Mouse (Mus musculus) heart, postnatal 10 days (tissue): ENCODE measurements around the gene Plek2. TPM values are rescaled to one million over a fixed set of nuclear protein-coding genes. Genes with fewer than 3 reads are reported as not detected.

Experiments
- DNase-seq, 2 experiments: peaks; one replicate each; pipeline ENCODE4 v3.0.0; 2021
- intact Hi-C: fragments of 180-260 bp; cut with DNase I; formaldehyde crosslinking; loops from one replicate; pipeline ENCODE4 v1.15.1; 2025
- total RNA-seq, 2 experiments: library from RNA; stranded (reverse); gene quantifications; 2 replicates each; pipeline ENCODE4 v1.2.3; 2021

The Plek2 gene
- total RNA-seq, 2 experiments from 2014 or later = 0.32 to 0.86 TPM

DNA sequence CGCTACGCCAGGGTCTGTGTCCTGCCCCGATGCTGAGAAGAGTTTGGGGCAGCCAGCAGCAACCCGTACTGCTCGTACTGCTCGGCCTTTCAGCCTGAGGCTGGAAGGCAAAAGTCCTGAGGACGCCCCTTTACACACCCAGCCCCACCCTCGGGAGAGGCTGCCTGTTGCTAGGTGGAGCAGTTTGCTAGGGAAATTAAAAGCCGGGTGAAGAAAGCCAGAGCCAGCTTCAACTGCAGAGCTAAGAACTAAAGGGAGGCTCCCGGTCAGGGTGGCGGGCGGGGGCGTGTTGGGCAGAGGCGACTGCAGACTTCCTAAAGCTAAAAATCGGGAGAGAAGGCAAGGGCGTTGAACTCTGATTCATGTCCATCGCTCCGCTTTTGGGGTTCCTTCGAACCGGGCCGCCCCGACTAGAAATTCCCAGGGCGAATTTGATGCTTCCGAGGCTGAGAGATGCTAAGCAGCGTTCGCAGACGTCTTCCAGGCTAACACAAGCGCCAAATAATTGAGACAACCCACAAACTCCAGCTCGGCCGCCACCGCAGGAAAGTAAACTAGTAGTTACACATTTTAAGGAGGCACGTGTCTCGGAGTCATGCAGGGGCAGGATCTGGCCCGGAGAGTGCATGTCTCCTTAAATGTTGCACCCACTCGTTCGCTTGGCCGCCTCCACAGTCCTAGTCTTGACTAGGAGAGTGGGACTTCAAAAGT lies 5.1 kb upstream of the Plek2 start:
- intact Hi-C loops = no loop called here
- DNase-seq = peak; percentile 42 to 51

GRCm38 (mm10) chr12:78910684-78911461 lies 4.1 kb upstream of the Plek2 start:
- DNase-seq = peak in 1 of 2 experiments; percentile 9
- intact Hi-C loops = no loop called here

DNA sequence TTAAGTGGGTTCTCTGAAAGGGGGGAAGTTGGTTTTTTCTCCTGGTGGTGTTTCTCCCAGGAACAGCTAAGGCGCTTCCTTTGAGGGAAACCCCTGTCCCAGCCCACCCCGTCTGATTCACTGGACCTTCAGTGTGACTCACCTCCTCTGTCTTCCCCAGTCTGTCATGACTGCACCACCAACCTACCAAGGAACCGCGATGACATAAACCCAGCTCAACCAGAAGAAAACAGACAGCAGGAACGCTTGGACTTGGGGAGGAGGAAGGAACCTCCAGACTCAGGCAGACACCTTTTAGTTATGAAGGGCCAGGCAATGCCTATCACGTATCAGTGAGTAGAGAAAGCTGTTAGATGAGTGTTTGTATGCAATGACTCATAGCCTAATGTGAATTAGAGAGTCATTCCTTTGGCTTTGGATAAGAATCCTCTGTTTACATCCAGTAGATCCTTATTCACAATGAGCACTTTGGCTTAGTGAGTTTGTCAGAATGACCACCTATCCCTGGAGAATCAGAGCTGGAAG lies 1.4 kb upstream of the Plek2 start:
- no peak for DNase-seq
- intact Hi-C loops = no loop called here

GRCm38 (mm10) chr12:78904499-78904898 lies 2.3 kb downstream of the Plek2 start:
- intact Hi-C loops = no loop called here
- DNase-seq = no peak

DNA sequence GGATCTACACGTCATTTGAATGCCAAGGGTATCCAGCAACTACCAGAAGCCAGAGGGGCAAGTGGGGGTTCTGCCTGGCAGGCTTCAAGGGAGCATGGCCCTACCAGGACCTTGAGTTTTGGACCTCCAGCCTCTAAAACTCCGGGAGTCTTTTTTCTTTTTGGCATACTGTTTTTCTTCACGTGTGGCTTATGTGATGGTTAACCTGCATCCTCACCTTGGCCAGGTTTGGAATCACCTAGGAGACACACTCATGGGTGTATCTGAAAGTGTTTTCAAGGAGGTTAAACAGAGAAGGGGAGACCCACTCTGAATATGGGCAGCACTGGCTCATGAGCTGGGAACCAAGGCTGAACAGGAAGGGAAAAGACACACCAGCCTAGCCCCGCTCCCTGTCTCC lies 3.5 kb downstream of the Plek2 start:
- no peak for DNase-seq
- intact Hi-C loops = no loop called here

GRCm38 (mm10) chr12:78901467-78901866 lies 5.3 kb downstream of the Plek2 start:
- DNase-seq = no peak
- intact Hi-C loops = no loop called here

DNA sequence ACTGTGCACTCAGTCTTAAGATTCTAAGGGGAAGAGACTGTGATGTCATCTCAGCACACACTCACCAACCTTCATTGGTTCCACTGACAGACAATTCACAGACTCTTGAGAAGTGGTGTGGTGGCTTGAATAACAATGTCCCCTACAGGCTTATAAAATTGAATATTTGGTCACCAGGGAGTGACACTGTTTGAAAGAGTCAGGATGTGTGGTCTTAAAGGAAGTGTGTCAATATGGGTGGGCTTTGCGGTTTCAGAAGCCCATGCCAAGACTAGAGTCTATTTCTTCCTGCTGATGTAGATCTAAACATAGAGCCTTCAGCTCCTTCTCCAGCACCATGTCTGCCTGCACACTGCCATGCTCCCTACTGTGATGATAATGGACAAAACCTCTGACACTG lies 8.9 kb downstream of the Plek2 start:
- intact Hi-C loops = no loop called here

DNA sequence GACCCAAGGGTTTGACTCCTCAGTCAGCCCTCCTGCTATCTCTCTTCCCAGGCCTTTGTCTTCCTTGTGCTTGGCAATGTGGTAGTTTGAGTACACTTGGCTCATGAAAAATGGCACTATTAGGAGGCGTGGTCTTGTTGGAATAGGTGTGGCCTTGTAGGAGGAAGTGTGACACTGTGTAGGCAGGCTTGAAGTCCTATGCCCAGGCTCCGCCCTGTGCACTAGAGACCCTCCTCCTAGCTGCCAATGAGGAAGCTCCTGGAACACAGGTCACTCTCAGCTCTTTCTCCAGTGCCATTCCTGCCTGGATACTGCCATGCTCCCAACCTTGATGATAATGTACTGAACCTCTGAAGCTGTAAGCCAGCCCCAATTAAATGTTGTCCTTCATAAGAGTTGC lies 15.6 kb downstream of the Plek2 start:
- intact Hi-C loops = no loop called here
- DNase-seq = no peak

More for the DNA sequence above, 8.9 kb downstream of the Plek2 start:
- DNase-seq = no peak

- intact Hi-C loops = no loop called here
- DNase-seq = no peak
These were observed 16.7 kb downstream of the Plek2 start for GRCm38 (mm10) chr12:78890062-78890461.

DNA sequence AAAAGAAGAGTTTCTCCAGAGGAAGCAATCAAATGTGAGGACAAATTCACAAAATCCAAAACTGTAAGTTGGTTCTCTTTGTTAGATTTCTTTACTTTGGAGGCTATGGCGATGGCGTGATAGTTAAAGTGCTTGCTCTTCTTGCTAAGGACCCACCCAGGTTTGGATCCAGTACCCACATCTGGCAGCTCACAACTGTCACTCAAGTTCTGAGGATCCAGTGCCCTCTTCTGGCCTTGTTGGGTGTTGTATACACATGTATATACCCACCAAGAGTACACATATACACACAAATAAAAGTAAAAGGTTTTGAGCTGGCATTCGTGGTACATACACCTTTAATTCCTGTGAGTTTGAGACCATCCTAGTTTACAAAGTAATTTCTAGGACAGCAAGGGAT lies 32.2 kb downstream of the Plek2 start:
- DNase-seq = no peak
- intact Hi-C loops = no loop called here

DNA sequence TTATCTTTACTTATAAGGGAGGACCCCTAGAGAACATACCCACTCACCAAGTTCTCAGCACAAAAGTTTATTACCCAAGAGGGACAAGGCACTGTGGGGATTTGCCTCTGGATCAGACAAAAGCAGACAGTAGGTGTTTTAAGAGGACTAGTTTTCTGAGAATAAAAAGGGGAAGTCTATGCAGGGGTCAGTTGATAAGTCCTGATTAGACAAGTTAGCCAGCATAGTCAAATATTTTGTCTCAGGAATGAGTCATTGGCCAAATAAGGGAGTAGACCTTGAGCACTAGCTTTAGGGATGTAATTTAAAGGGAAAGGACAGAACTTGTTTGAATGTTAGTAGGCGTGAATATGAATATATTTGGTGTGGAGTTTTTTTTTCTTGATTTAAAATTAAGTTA lies 38.6 kb downstream of the Plek2 start:
- intact Hi-C loops = loop anchor here (10.0 kb wide), 1 partner anchor 643 kb away; the partner anchor contains the start of gene Gphn
- no peak for DNase-seq

GRCm38 (mm10) chr12:78865434-78865833 lies 41.3 kb downstream of the Plek2 start:
- DNase-seq = peak in 1 of 2 experiments; percentile 16
- intact Hi-C loops = loop anchor here (10.0 kb wide), 1 partner anchor 641 kb away; the partner anchor contains the start of gene Gphn

DNA sequence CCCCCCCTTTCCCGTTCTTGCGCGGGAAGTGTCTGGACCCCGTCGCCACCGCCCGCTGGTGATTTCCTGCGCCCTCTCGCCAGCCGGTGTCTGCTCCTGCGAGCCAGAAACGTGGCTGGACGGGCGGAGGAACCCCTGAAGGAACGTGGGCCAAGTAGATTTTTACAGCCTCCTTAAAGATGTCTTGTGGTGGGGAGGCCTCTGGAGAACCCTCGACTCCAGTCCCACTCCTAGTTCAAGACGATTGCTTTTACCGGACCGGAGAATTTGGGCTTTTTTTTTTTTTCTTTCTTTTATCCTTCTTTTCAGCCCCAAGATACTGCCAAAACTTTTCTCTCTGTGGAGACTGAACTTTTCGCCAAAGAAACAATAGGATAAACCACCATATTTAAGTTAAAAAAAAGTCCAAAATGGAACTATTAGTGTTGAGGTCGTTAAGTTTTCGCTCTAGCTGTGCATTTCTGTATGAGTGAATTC lies 44.5 kb downstream of the Plek2 start:
- intact Hi-C loops = loop anchor here (5.0 to 10.0 kb wide), 2 partner anchors 115 to 637 kb away; partner anchors contain the start of genes Gphn and Mpp5
- no peak for DNase-seq

GRCm38 (mm10) chr12:78861496-78862253 lies 45.1 kb downstream of the Plek2 start, which contains the start of the genes Atp6v1d and Eif2s1:
Gene Atp6v1d (minus strand): TSS chr12:78861638.
Gene Eif2s1 (plus strand): TSS chr12:78861819.
- DNase-seq = peak; percentile 99
- intact Hi-C loops = loop anchor here (5.0 to 10.0 kb wide), 2 partner anchors 114 to 637 kb away; partner anchors contain the start of genes Gphn and Mpp5

GRCm38 (mm10) chr12:78860921-78861495 lies 45.8 kb downstream of the Plek2 start:
- intact Hi-C loops = loop anchor here (5.0 to 10.0 kb wide), 2 partner anchors 114 to 636 kb away; partner anchors contain the start of genes Gphn and Mpp5
- no peak for DNase-seq

DNA sequence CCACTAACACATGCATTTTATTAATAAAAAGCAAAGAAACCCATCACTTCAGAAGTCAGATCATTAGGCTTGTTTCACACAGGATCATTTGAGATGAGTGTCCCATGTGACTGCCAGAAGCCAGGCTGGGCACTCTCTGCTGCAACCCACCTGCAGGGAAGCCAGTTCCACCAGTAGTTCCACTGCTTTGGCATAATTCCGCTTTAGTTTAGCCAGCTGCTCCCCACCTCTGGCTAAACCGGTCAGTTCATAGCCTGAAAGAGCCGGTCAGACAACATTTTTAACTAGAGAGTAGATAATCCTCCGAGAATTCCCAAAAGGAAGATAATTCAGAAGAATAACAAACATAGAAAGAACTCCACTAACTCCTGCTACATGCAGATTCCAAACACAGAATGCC lies 58.5 kb downstream of the Plek2 start:
- no peak for DNase-seq
- intact Hi-C loops = no loop called here

DNA sequence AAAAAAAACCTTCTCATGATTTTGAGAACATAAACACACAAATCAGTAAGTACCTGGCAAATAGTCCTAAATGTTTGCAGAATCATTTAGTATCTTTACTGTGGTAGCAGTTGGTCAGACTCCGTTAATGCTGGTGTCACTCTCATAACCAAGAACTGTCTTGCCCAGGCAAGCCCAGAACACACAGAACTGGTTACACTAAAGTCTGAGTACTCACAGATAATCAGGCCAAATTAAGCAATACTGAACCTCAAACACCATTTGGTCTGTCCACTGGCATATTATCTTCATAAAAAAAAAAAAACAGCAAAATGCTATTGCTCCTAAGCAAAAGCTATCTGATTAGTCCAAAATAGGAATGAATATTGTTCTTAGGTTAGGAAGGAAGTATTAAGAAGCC lies 64.3 kb downstream of the Plek2 start:
- DNase-seq = no peak
- intact Hi-C loops = no loop called here

- no peak for DNase-seq
- intact Hi-C loops = loop anchor here (10.0 kb wide), 1 partner anchor 635 kb away; no protein-coding TSS in a partner anchor
These were observed 66.9 kb downstream of the Plek2 start for GRCm38 (mm10) chr12:78839906-78840305.
